25 mouse cellular contexts compared by ENCODE assay signal in genomic region chr14:47327347-47327746, GRCm38 (mm10). TPM values are rescaled to one million over a fixed set of nuclear protein-coding genes. Genes with fewer than 3 reads are reported as not detected.
DNase-seq lines count a peak whose midpoint lies in the region; ATAC-seq and TF ChIP-seq lines count a peak whose summit lies in the region.
"Had no signal": no experiment of that assay in that cellular context is flagged by ENCODE, and none has a peak within 500 bp of the region (broad histone marks: within the 10 kb centered on the region; RNA-seq: fewer than 3 reads in every experiment).

No protein-coding gene starts in this region.

- no peak for TF ChIP-seq CTCF in lung, postnatal 0 days (IDR thresholded peaks at IDR 0.05)

- no peaks in the 10 kb centered on the region for H3K27me3 ChIP-seq in lung, postnatal 0 days (replicated peaks; ENCODE audit: insufficient read depth, low read length)
- H3K27me3 ChIP-seq in heart, embryonic 11.5 days (ENCODE audit: control insufficient read depth, insufficient read depth, low read length), result no peaks in the 10 kb centered on the region
- H3K27me3 ChIP-seq: forebrain, embryonic 15.5 days; hindbrain, embryonic 13.5 days; limb, embryonic 12.5 days; liver, embryonic 13.5 days; lung, embryonic 15.5 days; megakaryocyte, embryonic 14.5 days; neural tube, embryonic 15.5 days had no signal

- no peaks in the 10 kb centered on the region for H3K9me3 ChIP-seq in lung, postnatal 0 days (ENCODE audit: low read length)
- H3K9me3 ChIP-seq in heart, embryonic 11.5 days (replicated peaks; ENCODE audit: control insufficient read depth, low read length), result no peaks in the 10 kb centered on the region
- H3K9me3 ChIP-seq: embryonic facial prominence, embryonic 10.5 days; forebrain, embryonic 15.5 days; G1E; hindbrain, embryonic 13.5 days; limb, embryonic 12.5 days; liver, embryonic 13.5 days; lung, embryonic 15.5 days; neural tube, embryonic 15.5 days had no signal

- no peak for DNase-seq in lung, postnatal 0 days (ENCODE audit: low spot score)
- DNase-seq in lung, postnatal 10 days, result no peak
- peak; percentile 74 for DNase-seq in 416B (ENCODE audit: low read depth)
- DNase-seq in NIH3T3 (ENCODE audit: low read depth), result peak; percentile 69
- peak; percentile 47 to 65 for DNase-seq in monocyte, adult 2 months (ENCODE audit: low read depth in 1 of 2, low spot score in 2 of 2)
- DNase-seq in right cerebral cortex, adult 2 months (ENCODE audit: low spot score in 2 of 2), result no peak
- no peak for DNase-seq in layer of hippocampus, adult 11-12 months (ENCODE audit: low spot score)
- DNase-seq: cerebellum, adult 11 months; cerebellum, postnatal 10 days; gastrocnemius, postnatal 14 days; heart, adult 2 months; kidney, adult 8-10 months; kidney, postnatal 10 days; liver, embryonic 13.5 days; midbrain, embryonic 14.5 days; right cerebral cortex, postnatal 14 days had no signal

- ATAC-seq in lung, postnatal 0 days, result peak; percentile 30; the same call in 1 of the 2 replicates
- ATAC-seq in heart, embryonic 11.5 days (replicated peaks; ENCODE audit: insufficient number of reproducible peaks, low FRiP score, low TSS enrichment), result no peak
- ATAC-seq: forebrain, embryonic 15.5 days had no signal

- no peaks in the 10 kb centered on the region for H3K4me1 ChIP-seq in lung, postnatal 0 days (ENCODE audit: insufficient read depth, low read depth, low read length)
- H3K4me1 ChIP-seq in heart, embryonic 11.5 days (ENCODE audit: control insufficient read depth, insufficient read depth, low read length), result no peaks in the 10 kb centered on the region
- H3K4me1 ChIP-seq: hindbrain, embryonic 13.5 days; lung, embryonic 15.5 days; neural tube, embryonic 15.5 days had no signal

- no peak overlapping the region for H3K9ac ChIP-seq in lung, postnatal 0 days (replicated peaks; ENCODE audit: low read depth)
- H3K9ac ChIP-seq in heart, embryonic 11.5 days (ENCODE audit: low read depth, low read length), result no peak overlapping the region
- H3K9ac ChIP-seq: forebrain, embryonic 15.5 days; hindbrain, embryonic 13.5 days; limb, embryonic 12.5 days; liver, embryonic 13.5 days; lung, embryonic 15.5 days; neural tube, embryonic 15.5 days had no signal

- no peak overlapping the region for H3K27ac ChIP-seq in lung, postnatal 0 days (ENCODE audit: low read length)
- no peak overlapping the region for H3K27ac ChIP-seq in heart, embryonic 11.5 days (ENCODE audit: low read depth, low read length)
- H3K27ac ChIP-seq: embryonic facial prominence, embryonic 10.5 days; forebrain, embryonic 15.5 days; heart, adult 2 months; hindbrain, embryonic 13.5 days; limb, embryonic 12.5 days; liver, embryonic 13.5 days; lung, embryonic 15.5 days; neural tube, embryonic 15.5 days had no signal

- no peaks in the 10 kb centered on the region for H3K36me3 ChIP-seq in lung, postnatal 0 days (ENCODE audit: insufficient read depth, low read length)
- 0 out of 2 replicates have a peak, but pooled peaks cover 4% of the 10 kb centered on the region for H3K36me3 ChIP-seq in heart, embryonic 11.5 days (ENCODE audit: control insufficient read depth, insufficient read depth, low read length)
- H3K36me3 ChIP-seq: forebrain, embryonic 15.5 days; neural tube, embryonic 15.5 days had no signal

- TF ChIP-seq EP300 in lung, postnatal 0 days (IDR thresholded peaks at IDR 0.05), result no peak

- H3K4me2 ChIP-seq in lung, postnatal 0 days (replicated peaks; ENCODE audit: low read depth, low read length), result no peak overlapping the region
- H3K4me2 ChIP-seq in heart, embryonic 11.5 days, result no peak overlapping the region
- H3K4me2 ChIP-seq: forebrain, embryonic 15.5 days; hindbrain, embryonic 13.5 days; limb, embryonic 12.5 days; liver, embryonic 13.5 days; lung, embryonic 15.5 days; neural tube, embryonic 15.5 days had no signal

- 89% methylated on average over 5 of the region's 5 CpGs for WGBS in lung, postnatal 0 days
- WGBS in heart, embryonic 11.5 days (ENCODE audit: insufficient replicate concordance), result 93% methylated on average over 5 of the region's 5 CpGs

- no peak overlapping the region for H3K4me3 ChIP-seq in lung, postnatal 0 days (ENCODE audit: low read depth, low read length)
- no peak overlapping the region for H3K4me3 ChIP-seq in heart, embryonic 11.5 days (ENCODE audit: low read depth, low read length)
- H3K4me3 ChIP-seq: embryonic facial prominence, embryonic 10.5 days; forebrain, embryonic 15.5 days; heart, adult 2 months; hindbrain, embryonic 13.5 days; limb, embryonic 12.5 days; liver, embryonic 13.5 days; lung, embryonic 15.5 days; megakaryocyte, embryonic 14.5 days; neural tube, embryonic 15.5 days had no signal

RNA-seq across cellular contexts. Expression of gene Mapk1ip1l, which starts 29.3 kb away (rescaled TPM):
- polyA plus RNA-seq in lung, postnatal 0 days (2015; fragmentation: Nextera tagmentation; extraction: Ambion mirVana), result 19.9 and 23.9 TPM in 2 replicates
- polyA plus RNA-seq in heart, embryonic 11.5 days (2014; fragmentation: Nextera tagmentation; extraction: Ambion mirVana), result 65.1 and 70.4 TPM in 2 replicates

RNA-seq across cellular contexts. Expression of gene Lgals3, which starts 40.2 kb away (rescaled TPM):
- 332 and 359 TPM in 2 replicates for polyA plus RNA-seq in lung, postnatal 0 days (2015; fragmentation: Nextera tagmentation; extraction: Ambion mirVana)
- 1.9 and 2.7 TPM in 2 replicates for polyA plus RNA-seq in heart, embryonic 11.5 days (2014; fragmentation: Nextera tagmentation; extraction: Ambion mirVana)

RNA-seq across cellular contexts. Expression of gene Socs4, which starts 50.6 kb away (rescaled TPM):
- 2.5 and 3.3 TPM in 2 replicates for polyA plus RNA-seq in lung, postnatal 0 days (2015; fragmentation: Nextera tagmentation; extraction: Ambion mirVana)
- polyA plus RNA-seq in heart, embryonic 11.5 days (2014; fragmentation: Nextera tagmentation; extraction: Ambion mirVana), result 3.0 and 3.9 TPM in 2 replicates

RNA-seq across cellular contexts. Expression of gene Wdhd1, which starts 50.7 kb away (rescaled TPM):
- polyA plus RNA-seq in lung, postnatal 0 days (2015; fragmentation: Nextera tagmentation; extraction: Ambion mirVana), result 2.7 and 3.0 TPM in 2 replicates
- 22.1 and 25.8 TPM in 2 replicates for polyA plus RNA-seq in heart, embryonic 11.5 days (2014; fragmentation: Nextera tagmentation; extraction: Ambion mirVana)

Comparison
In these comparisons a context has a peak if more than half of its experiments do, and no peak if none do; other contexts are left out.
1. DNase-seq: peak in 416B (single experiment), NIH3T3 (single experiment) and monocyte, adult 2 months (2 of 2); none in lung, postnatal 0 days (single experiment), lung, postnatal 10 days (single experiment), right cerebral cortex, adult 2 months (0 of 2) and layer of hippocampus, adult 11-12 months (single experiment).
2. RNA of gene Lgals3, which starts 40.2 kb away (polyA plus RNA-seq): 332 to 359 TPM in lung, postnatal 0 days; 1.9 to 2.7 TPM in heart, embryonic 11.5 days; every median in the first group is over 10 times any median in the second.